In the genomic region with DNA sequence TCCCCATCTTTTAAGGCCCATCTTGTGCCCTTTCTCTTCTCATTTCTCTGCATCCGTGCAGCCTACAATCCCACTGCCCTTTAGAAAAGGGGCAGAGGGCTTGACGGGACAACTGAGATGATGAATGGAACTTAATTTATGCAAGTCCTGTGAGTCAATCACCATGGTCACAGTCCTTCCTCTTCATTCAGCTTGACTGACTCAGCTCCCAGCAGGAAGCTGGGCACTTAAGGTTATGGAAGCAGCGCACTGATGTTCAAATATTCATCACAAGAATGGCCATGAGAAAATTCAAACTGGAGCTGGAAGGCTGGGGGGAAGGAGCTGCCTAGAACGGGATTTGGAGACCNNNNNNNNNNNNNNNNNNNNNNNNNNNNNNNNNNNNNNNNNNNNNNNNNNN, we compare ENCODE assay signal across 11 mouse cellular contexts.
DNase-seq lines count a peak whose midpoint lies in the region; ATAC-seq and TF ChIP-seq lines count a peak whose summit lies in the region.
"Had no signal": no experiment of that assay in that cellular context is flagged by ENCODE, and none has a peak within 500 bp of the region (broad histone marks: within the 10 kb centered on the region; RNA-seq: fewer than 3 reads in every experiment).

No protein-coding gene starts in this region.

- H3K4me1 ChIP-seq in neural tube, embryonic 11.5 days (ENCODE audit: control insufficient read depth, insufficient read depth, low read length), result no peaks in the 10 kb centered on the region
- H3K4me1 ChIP-seq in forebrain, embryonic 10.5 days, result peaks cover 38% of the 10 kb centered on the region
- peaks cover 5% of the 10 kb centered on the region; the same call in 1 of the 2 replicates for H3K4me1 ChIP-seq in hindbrain, postnatal 0 days (ENCODE audit: insufficient read depth, low read length)
- H3K4me1 ChIP-seq: heart, embryonic 13.5 days had no signal

- H3K9ac ChIP-seq in neural tube, embryonic 11.5 days (ENCODE audit: low read length), result no peak overlapping the region
- H3K9ac ChIP-seq in hindbrain, postnatal 0 days (replicated peaks; ENCODE audit: low read length), result no peak overlapping the region
- H3K9ac ChIP-seq: heart, embryonic 13.5 days had no signal

- peak; percentile 46 for ATAC-seq in neural tube, embryonic 11.5 days (ENCODE audit: insufficient read depth, low FRiP score, low TSS enrichment)
- ATAC-seq in hindbrain, postnatal 0 days, result peak; percentile 77

- no peak overlapping the region for H3K27ac ChIP-seq in neural tube, embryonic 11.5 days (ENCODE audit: low read depth, low read length)
- H3K27ac ChIP-seq in forebrain, embryonic 10.5 days, result peak overlapping the region; percentile 62
- peak overlapping the region; percentile 36; the same call in 1 of the 2 replicates for H3K27ac ChIP-seq in hindbrain, postnatal 0 days
- H3K27ac ChIP-seq: heart, embryonic 13.5 days; limb, embryonic 10.5 days had no signal

- no peak overlapping the region for H3K4me3 ChIP-seq in neural tube, embryonic 11.5 days (ENCODE audit: low read depth, low read length)
- peak overlapping the region; percentile 23; the same call in 1 of the 2 replicates for H3K4me3 ChIP-seq in forebrain, embryonic 10.5 days
- peak overlapping the region; percentile 1; the same call in 1 of the 2 replicates for H3K4me3 ChIP-seq in hindbrain, postnatal 0 days (ENCODE audit: low read length)
- H3K4me3 ChIP-seq: heart, embryonic 13.5 days; limb, embryonic 10.5 days had no signal

- DNase-seq in neural tube, embryonic 11.5 days (ENCODE audit: low spot score), result peak; percentile 27
- no peak for DNase-seq in neural tube, embryonic 10.5 days (ENCODE audit: extremely low spot score, low spot score)
- DNase-seq in forebrain, embryonic 10.5 days (ENCODE audit: extremely low spot score, low spot score), result peak; percentile 44
- DNase-seq in hindbrain, postnatal 0 days (ENCODE audit: low spot score), result peak; percentile 66
- peak; percentile 91 for DNase-seq in retina, postnatal 1 day
- no peak for DNase-seq in frontal cortex, postnatal 14 days (ENCODE audit: low spot score in 2 of 2)
- DNase-seq in spleen, adult 12 weeks (ENCODE audit: low spot score), result no peak
- no peak for DNase-seq in heart, postnatal 10 days
- DNase-seq: lung, adult 18-20 months had no signal

- no peak for TF ChIP-seq CTCF in hindbrain, postnatal 0 days (IDR thresholded peaks at IDR 0.05; ENCODE audit: low read depth)

- no peaks in the 10 kb centered on the region for H3K27me3 ChIP-seq in neural tube, embryonic 11.5 days (ENCODE audit: control insufficient read depth, insufficient read depth, low read length)
- no peaks in the 10 kb centered on the region for H3K27me3 ChIP-seq in forebrain, embryonic 10.5 days (ENCODE audit: poor library complexity, severe bottlenecking)
- no peaks in the 10 kb centered on the region for H3K27me3 ChIP-seq in hindbrain, postnatal 0 days (ENCODE audit: insufficient read depth, low read length)
- H3K27me3 ChIP-seq: heart, embryonic 13.5 days had no signal

- no peaks in the 10 kb centered on the region for H3K9me3 ChIP-seq in neural tube, embryonic 11.5 days (ENCODE audit: control insufficient read depth, low read length)
- H3K9me3 ChIP-seq in forebrain, embryonic 10.5 days, result no peaks in the 10 kb centered on the region
- no peaks in the 10 kb centered on the region for H3K9me3 ChIP-seq in hindbrain, postnatal 0 days (ENCODE audit: low read length)
- H3K9me3 ChIP-seq: heart, embryonic 13.5 days; limb, embryonic 10.5 days had no signal

- intact Hi-C loops in heart, postnatal 10 days (cut with DNase I), result no loop called here

- 40% methylated on average over 4 of the region's 4 CpGs for WGBS in neural tube, embryonic 11.5 days
- 18% methylated on average over 4 of the region's 4 CpGs for WGBS in forebrain, embryonic 10.5 days
- 13% methylated on average over 4 of the region's 4 CpGs for WGBS in hindbrain, postnatal 0 days

- H3K36me3 ChIP-seq in neural tube, embryonic 11.5 days (ENCODE audit: control insufficient read depth, insufficient read depth, low read length), result no peaks in the 10 kb centered on the region
- H3K36me3 ChIP-seq in forebrain, embryonic 10.5 days (replicated peaks), result no peaks in the 10 kb centered on the region
- H3K36me3 ChIP-seq in hindbrain, postnatal 0 days (ENCODE audit: insufficient read depth, low read length), result no peaks in the 10 kb centered on the region
- H3K36me3 ChIP-seq: heart, embryonic 13.5 days; limb, embryonic 10.5 days had no signal

- H3K4me2 ChIP-seq in neural tube, embryonic 11.5 days (ENCODE audit: low read depth), result no peak overlapping the region
- peak overlapping the region; percentile 48 for H3K4me2 ChIP-seq in hindbrain, postnatal 0 days (ENCODE audit: low read depth, low read length)
- H3K4me2 ChIP-seq: heart, embryonic 13.5 days had no signal

Comparison
In these comparisons a context has a peak if more than half of its experiments do, and no peak if none do; other contexts are left out.
1. DNase-seq: peak in neural tube, embryonic 11.5 days (single experiment), forebrain, embryonic 10.5 days (single experiment), hindbrain, postnatal 0 days (single experiment) and retina, postnatal 1 day (single experiment); none in neural tube, embryonic 10.5 days (single experiment), frontal cortex, postnatal 14 days (0 of 2), spleen, adult 12 weeks (single experiment) and heart, postnatal 10 days (0 of 2).